Mouse (Mus musculus) heart, postnatal 25 days (tissue): ENCODE data around the gene Gm13043. TPM values are rescaled to one million over a fixed set of nuclear protein-coding genes. Genes with fewer than 3 reads are reported as not detected.
"Not testable (repeated sequence)": the region's sequence is repeated elsewhere in the genome, so short reads cannot be mapped to it uniquely, and the experiment has no call there.

Source experiments
- DNase-seq: peaks from one replicate; pipeline ENCODE4 v3.0.0; 2022; ENCODE audit warnings: low spot score
- intact Hi-C: fragments of 180-260 bp; cut with DNase I; formaldehyde crosslinking; loops from one replicate; pipeline ENCODE4 v1.15.1; 2025
- total RNA-seq, 2 experiments: library from RNA; stranded (reverse); gene quantifications; 2 replicates each; pipeline ENCODE4 v1.2.3; 2021

Gm13043 gene
- not detected for total RNA-seq

DNA sequence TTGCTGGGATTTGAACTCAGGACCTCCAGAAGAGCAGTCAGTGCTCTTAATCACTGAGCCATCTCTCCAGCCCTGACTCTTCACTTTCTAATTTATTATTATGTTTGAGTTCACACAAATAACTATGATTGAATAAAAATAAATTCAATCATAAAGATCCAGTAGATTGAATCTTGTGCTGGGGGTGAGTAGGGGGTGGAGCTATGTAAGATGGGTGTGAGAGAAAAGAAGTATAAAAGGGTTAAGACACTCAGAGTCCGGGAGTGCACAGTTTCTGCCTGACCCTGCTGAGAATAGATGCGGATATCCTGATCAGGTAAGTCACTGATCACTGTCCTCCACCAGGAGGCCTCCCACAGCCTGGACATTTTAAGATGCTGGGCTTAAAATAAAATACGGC, at the start of gene Gm13043:
Gene Gm13043, plus strand, starts transcription at position 301 of the 400 bp plus-strand sequence.
- intact Hi-C loops, result no loop called here
- no peak for DNase-seq

DNA sequence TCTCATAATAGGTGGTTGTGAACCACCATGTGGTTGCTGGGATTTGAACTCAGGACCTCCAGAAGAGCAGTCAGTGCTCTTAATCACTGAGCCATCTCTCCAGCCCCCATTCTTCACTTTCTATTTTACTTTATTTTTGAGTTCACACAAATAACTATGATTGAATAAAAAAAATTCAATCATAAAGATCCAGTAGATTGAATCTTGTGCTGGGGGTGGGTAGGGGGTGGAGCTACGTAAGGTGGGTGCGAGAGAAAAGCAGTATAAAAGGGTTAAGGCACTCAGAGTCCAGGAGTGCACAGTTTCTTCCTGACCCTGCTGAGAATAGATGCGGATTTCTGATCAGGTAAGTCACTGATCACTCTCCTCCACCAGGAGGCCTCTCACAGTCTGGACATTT, 24.5 kb downstream of the Gm13043 start, which contains the start of gene Gm13040:
Gene Gm13040, plus strand, starts transcription at position 301 of the 400 bp plus-strand sequence.
- DNase-seq, intact Hi-C loops: not testable (repeated sequence)

DNA sequence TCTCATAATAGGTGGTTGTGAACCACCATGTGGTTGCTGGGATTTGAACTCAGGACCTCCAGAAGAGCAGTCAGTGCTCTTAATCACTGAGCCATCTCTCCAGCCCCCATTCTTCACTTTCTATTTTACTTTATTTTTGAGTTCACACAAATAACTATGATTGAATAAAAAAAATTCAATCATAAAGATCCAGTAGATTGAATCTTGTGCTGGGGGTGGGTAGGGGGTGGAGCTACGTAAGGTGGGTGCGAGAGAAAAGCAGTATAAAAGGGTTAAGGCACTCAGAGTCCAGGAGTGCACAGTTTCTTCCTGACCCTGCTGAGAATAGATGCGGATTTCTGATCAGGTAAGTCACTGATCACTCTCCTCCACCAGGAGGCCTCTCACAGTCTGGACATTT, 40.3 kb downstream of the Gm13043 start, which contains the start of the genes BC080695 and Gm13057:
Gene BC080695, plus strand, starts transcription at position 301 of the 400 bp plus-strand sequence.
Gene Gm13057, plus strand, starts transcription at position 310 of the 400 bp plus-strand sequence.
- intact Hi-C loops, result not testable (repeated sequence)

More for the DNA sequence above, 40.3 kb downstream of the Gm13043 start, which contains the start of the genes BC080695 and Gm13057:
- not testable (repeated sequence) for DNase-seq

Other genes with a start within 250 kb of the Gm13043 start
- 1 to 10 TPM; 7.8 to 8.3 TPM for gene Pdpn, start 211.8 kb upstream of the Gm13043 start, total RNA-seq
- under 1 TPM; 0.21 to 0.22 TPM for gene Lrrc38, start 161.6 kb upstream of the Gm13043 start, total RNA-seq
- gene Pramel1, start 116.9 kb upstream of the Gm13043 start, total RNA-seq, result not detected
- 1 to 10 TPM; 9.1 to 9.3 TPM for gene Pramef8, start 98.9 kb upstream of the Gm13043 start, total RNA-seq
- gene Oog4, start 61.0 kb upstream of the Gm13043 start, total RNA-seq, result not detected
- not detected for gene Gm13040, start 24.6 kb downstream of the Gm13043 start, total RNA-seq
- gene BC080695, start 40.4 kb downstream of the Gm13043 start, total RNA-seq, result not detected
- not detected for gene Gm13057, start 40.4 kb downstream of the Gm13043 start, total RNA-seq
- gene Gm13083, start 103.7 kb downstream of the Gm13043 start, total RNA-seq, result not detected
- gene Gm13088, start 145.9 kb downstream of the Gm13043 start, total RNA-seq, result not detected
- not detected for gene Gm13089, start 191.4 kb downstream of the Gm13043 start, total RNA-seq
- gene Gm13078, start 208.1 kb downstream of the Gm13043 start, total RNA-seq, result not detected